Mouse (Mus musculus) hindlimb bud, embryonic 11.5 days (tissue): ENCODE measurements around the gene Aldoart1.

Experiments used
- DNase-seq: peaks from one replicate; pipeline ENCODE4 v3.0.0-alpha.2; 2012; ENCODE audit warnings: low read depth, low spot score; ENCODE audit errors: extremely low spot score

The Aldoart1 gene

DNA sequence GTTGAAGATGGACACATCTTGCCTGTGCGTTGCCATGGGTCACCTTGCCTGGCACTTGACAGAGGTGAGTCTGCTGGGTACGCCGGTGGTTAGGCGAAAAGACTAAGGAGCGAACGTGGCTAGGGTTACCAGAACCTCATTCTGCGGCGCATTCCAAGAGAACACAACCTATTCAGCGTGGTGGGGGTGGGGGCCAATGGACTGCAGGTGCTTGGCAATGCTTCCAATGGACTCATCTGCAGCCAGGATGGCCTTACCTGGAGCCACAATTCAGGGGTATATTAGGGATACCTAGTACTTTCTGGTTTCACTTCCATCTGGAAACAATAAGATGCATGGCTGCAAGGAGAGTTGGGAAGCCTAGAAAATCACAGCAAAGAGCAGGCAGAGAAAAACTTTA lies at the start of gene Aldoart1:
Gene Aldoart1 (minus strand): TSS at position 101 of the 400 bp plus-strand sequence.
- no peak for DNase-seq

- no peak for DNase-seq
These were observed 49.1 kb upstream of the Aldoart1 start for GRCm38 (mm10) chr4:72901566-72901965.

DNA sequence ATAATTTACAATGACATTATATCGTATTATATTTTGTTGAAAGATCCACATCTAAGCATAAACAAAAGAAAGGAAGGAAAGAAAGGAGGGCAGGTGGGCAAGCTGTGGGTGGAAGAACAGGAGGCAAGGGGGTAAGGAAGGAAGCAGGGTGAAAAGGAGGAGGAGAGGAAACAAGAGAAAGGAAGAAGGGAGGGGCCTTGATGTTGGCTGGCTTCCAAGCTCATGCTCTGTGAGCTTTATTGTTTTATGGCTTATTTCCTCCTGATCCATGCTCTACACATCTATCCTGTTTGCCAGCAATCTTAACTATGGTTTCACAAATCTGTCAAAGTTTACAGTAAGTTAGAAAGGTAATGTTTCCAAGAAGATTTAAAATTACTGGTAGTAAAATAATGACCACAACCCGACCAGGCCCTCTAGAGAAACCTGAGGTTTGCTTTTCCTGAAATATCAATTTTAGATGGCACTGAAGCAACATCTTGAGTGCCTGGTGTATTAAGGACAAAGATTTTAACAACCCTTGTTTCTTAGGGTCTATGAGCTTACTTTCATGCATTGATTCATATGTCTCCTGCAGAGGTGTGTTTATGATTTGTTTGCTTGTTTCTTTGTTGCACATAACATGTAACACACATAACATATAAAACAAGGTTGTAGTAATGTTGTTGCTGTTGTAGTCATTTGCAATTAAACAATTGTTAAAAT lies 13.1 kb upstream of the Aldoart1 start:
- no peak for DNase-seq

DNA sequence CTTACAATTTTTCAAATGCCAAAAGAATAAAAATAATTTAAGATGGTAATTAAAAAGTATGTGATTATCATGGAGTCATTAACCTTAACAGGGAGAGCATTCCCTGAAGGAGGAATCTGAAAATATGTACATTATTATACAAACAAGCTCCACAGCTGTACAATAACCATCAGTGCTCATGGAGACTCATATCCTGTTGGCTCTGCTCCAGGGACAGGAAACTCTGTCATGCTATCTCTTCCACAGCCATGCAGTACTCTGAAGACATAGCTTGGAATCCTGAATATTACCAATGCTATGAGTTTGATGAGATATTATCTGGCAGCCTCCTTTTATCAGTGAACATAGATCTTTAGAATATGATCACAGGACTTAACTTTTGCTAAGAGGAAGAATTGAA lies 8.2 kb downstream of the Aldoart1 start:
- DNase-seq = no peak

GRCm38 (mm10) chr4:72843025-72843424 lies 9.4 kb downstream of the Aldoart1 start:
- no peak for DNase-seq

DNA sequence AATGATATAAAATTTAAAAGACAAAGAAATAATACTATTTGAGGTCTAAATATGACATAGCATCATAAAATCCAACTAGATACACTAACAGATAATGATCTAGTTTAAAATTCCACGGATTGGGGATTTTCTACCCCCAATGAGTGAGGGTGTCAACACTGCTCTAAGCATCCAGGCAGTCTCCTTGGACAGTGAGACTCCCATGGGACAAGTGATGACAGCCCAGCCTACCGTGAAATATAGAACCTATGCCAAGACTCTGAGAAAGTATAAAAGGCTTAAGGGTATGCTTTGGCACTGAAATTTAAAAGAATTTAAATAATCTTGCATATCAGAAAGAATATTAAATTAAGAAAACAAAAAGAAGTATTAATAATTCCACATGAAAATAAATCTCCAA lies 16.0 kb downstream of the Aldoart1 start:
- DNase-seq = no peak

DNA sequence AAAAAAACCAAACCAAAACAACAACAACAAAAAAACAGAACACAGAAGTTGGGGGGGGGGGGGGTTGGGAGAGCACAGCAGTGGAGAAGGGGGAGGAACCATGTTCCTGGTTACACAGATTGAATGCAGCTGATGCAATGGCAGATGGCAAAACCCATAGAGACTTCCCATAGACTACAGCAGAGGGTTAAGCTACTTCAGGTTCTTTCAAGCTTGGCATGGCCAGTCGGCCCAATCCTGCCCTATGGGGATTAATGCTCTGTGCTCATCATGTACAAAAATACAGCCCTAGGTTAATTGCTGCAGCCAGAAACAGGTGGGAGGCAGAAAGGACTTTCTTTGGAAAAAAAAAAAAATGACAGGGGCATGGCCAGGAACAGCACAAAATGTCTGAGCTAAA lies 17.0 kb downstream of the Aldoart1 start:
- DNase-seq = no peak

GRCm38 (mm10) chr4:72800816-72801215 lies 51.6 kb downstream of the Aldoart1 start:
- DNase-seq = no peak
